Mouse (Mus musculus): Measurements from ENCODE around the gene Mettl27.

Mettl27 gene

GRCm38 (mm10) chr5:134985633-134986297, 53.6 kb downstream of the Mettl27 start, which contains the start of gene Cldn3:
Cldn3 (plus strand) TSS chr5:134986214.
- in situ Hi-C loops (cut with MboI, MseI) = no loop called here

DNA sequence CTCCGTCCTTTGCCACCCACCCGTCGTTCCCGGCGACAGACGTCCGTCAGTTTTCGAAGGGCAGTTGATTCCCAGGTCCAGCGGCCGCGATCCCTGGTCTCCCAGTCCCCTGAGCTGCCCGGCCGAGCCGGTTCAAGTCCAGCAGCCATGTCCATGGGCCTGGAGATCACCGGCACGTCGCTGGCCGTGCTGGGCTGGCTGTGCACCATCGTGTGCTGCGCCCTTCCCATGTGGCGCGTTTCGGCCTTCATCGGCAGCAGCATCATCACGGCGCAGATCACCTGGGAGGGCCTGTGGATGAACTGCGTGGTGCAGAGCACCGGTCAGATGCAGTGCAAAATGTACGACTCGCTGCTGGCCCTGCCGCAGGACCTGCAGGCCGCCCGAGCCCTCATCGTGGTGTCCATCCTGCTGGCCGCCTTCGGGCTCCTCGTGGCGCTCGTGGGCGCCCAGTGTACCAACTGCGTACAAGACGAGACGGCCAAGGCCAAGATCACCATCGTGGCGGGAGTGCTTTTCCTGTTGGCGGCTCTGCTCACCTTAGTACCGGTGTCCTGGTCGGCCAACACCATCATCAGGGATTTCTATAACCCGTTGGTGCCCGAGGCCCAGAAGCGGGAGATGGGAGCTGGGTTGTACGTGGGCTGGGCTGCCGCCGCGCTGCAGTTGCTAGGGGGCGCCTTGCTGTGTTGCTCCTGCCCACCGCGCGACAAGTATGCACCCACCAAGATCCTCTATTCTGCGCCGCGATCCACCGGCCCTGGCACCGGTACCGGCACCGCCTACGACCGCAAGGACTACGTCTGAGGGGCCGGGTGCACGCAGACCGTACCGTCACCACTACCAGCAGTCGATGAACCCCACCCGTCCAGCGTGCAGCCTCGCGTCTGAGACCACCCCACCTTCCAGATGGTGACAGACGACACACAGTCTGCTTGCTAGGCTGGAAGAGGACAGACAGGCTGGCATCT, 54.4 kb downstream of the Mettl27 start:
- in situ Hi-C loops (cut with MboI, MseI) = no loop called here

GRCm38 (mm10) chr5:134989166-134989565, 57.0 kb downstream of the Mettl27 start:
- in situ Hi-C loops (cut with MboI, MseI) = no loop called here

- in situ Hi-C loops (cut with MboI, MseI) = no loop called here
Observed at GRCm38 (mm10) chr5:134989741-134990140, 57.6 kb downstream of the Mettl27 start.
